Mouse (Mus musculus): ENCODE data around the gene Osbpl2.

DNA sequence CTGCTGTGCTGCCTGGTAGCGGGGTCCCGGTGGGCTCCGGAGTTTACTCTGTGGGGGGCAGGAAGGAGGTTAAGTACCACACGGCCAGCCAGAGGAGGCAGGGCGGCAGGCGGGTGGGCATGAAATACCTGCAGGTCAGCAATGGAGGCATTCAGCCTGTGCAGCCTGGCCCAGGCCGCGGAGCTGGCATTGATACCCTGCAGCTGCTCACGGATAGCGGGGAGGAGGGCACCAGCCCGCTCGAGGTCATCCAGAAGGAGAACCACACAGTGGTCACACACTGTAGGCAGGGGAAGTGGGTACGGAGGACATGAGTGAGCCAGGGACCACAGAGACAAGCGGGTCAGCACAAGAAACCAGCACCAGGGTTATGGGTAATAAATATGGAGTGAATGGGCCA, 66.6 kb downstream of the Osbpl2 start:
- no peak for TF ChIP-seq POLR2A (IDR thresholded peaks at IDR 0.05; ENCODE audit: borderline replicate concordance, extremely low read depth, low read depth, low read length)
- no peak for TF ChIP-seq CTCF (IDR thresholded peaks at IDR 0.05; ENCODE audit: insufficient read depth, low read length)
